Mouse (Mus musculus): Measurements from ENCODE around the gene Carmil1.

DNA sequence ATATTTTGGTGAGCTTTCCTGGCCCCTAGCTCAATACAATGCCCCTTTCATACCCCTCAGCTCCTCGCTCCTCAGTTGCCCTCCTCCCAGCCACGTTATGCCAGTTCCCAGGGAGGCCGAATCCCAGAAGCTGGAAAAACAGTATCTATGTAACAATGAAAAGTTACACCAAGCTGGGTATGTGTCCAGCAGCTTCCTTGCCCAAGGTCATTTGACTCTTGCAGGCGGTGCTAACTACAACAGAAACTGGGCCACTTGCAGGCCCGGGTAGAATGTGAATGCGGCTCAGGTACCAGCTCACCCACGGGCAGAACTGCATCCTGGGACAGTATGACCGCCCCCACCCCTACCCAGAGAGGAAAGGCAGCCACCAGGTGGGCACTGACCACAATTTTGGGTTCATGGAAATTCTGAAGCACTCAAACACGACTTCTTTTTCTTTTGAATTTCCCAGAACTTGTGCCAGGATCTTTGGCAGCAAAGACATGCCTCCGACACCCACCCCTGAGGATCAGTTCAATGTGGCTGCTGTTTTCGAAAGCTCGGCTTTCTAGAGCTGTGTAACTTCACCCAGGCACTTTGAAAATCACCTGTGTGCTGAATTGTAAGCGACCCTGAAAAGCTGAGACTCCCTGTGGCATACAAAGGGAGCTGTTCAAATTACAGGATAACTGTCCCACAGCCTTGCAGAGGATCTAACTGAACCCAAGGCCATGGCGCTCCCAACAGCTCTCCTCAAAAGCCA, 12.1 kb downstream of the Carmil1 start:
- no peak for TF ChIP-seq CTCF (IDR thresholded peaks at IDR 0.05; ENCODE audit: borderline replicate concordance, insufficient read depth, low read length)
- TF ChIP-seq POLR2A (IDR thresholded peaks at IDR 0.05; ENCODE audit: low read depth, low read length): no peak
